In the genomic region with DNA sequence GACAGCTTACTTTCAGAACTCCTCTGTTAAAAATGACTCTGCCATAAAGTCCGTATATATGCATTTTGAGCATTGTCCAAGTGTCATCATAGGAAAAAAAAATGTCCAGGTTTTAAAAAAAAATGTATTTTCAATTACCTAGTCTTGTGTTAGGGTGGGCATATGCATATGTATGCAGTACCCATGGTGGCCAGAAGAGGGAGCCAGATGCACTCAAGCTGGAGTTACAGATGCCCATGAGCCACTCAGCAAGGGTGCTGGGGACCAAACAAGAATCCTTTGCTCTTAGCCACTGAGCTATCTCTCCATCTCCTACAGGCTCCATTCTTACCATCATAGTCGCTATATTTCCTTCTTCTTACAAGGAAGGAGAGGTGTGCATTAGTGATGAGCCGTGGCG, we compare ENCODE assay signal across 10 mouse cellular contexts.
A peak's percentile ranks its signal among the peaks of the same experiment; 100 is the strongest.
DNase-seq lines count a peak whose midpoint lies in the region; ATAC-seq and TF ChIP-seq lines count a peak whose summit lies in the region.
"Had no signal": no experiment of that assay in that cellular context is flagged by ENCODE, and none has a peak within 500 bp of the region (broad histone marks: within the 10 kb centered on the region; RNA-seq: fewer than 3 reads in every experiment).

No protein-coding gene starts in this region.

- no peak overlapping the region for H3K4me2 ChIP-seq in hindbrain, postnatal 0 days (ENCODE audit: low read depth, low read length)
- H3K4me2 ChIP-seq in hindbrain, embryonic 16.5 days (ENCODE audit: low read length): no peak overlapping the region
- H3K4me2 ChIP-seq: neural tube, embryonic 15.5 days had no signal

- ATAC-seq in hindbrain, postnatal 0 days: no peak
- ATAC-seq in hindbrain, embryonic 16.5 days: no peak
- ATAC-seq in activated CD4-positive, CD25-positive, alpha-beta regulatory T cell, adult 4 months: no peak

- no peak overlapping the region for H3K4me3 ChIP-seq in hindbrain, postnatal 0 days (ENCODE audit: low read length)
- H3K4me3 ChIP-seq in hindbrain, embryonic 16.5 days (ENCODE audit: low read length): no peak overlapping the region
- H3K4me3 ChIP-seq: neural tube, embryonic 15.5 days had no signal

- H3K27me3 ChIP-seq in hindbrain, postnatal 0 days (ENCODE audit: insufficient read depth, low read length): no peaks in the 10 kb centered on the region
- no peaks in the 10 kb centered on the region for H3K27me3 ChIP-seq in hindbrain, embryonic 16.5 days (replicated peaks; ENCODE audit: control insufficient read depth, insufficient read depth, low read length)
- H3K27me3 ChIP-seq: neural tube, embryonic 15.5 days had no signal

- no peak overlapping the region for H3K27ac ChIP-seq in hindbrain, postnatal 0 days
- H3K27ac ChIP-seq in hindbrain, embryonic 16.5 days (ENCODE audit: low read depth, low read length): no peak overlapping the region
- H3K27ac ChIP-seq: neural tube, embryonic 15.5 days had no signal

- WGBS in hindbrain, postnatal 0 days: 73% methylated on average over 4 of the region's 4 CpGs
- 80% methylated on average over 4 of the region's 4 CpGs for WGBS in hindbrain, embryonic 16.5 days

- DNase-seq in hindbrain, postnatal 0 days (ENCODE audit: low spot score): no peak
- peak; percentile 20 for DNase-seq in thymus, postnatal 14 days
- DNase-seq in thymus, postnatal 0 days (ENCODE audit: low spot score): no peak
- peak; percentile 18 for DNase-seq in c-Kit-positive CD71-positive TER-119-positive erythroid progenitor cells, embryonic 14.5 days (ENCODE audit: low spot score)
- no peak for DNase-seq in layer of hippocampus, postnatal 25 days (ENCODE audit: extremely low spot score in 1 of 2, low spot score in 1 of 2)
- DNase-seq in frontal cortex, postnatal 25 days (ENCODE audit: low spot score in 2 of 2): no peak
- DNase-seq: heart, postnatal 4 days had no signal

- H3K4me1 ChIP-seq in hindbrain, postnatal 0 days (ENCODE audit: insufficient read depth, low read length): no peaks in the 10 kb centered on the region
- H3K4me1 ChIP-seq in hindbrain, embryonic 16.5 days (ENCODE audit: control insufficient read depth, insufficient read depth, low read depth, low read length): no peaks in the 10 kb centered on the region
- H3K4me1 ChIP-seq: neural tube, embryonic 15.5 days had no signal

- TF ChIP-seq CTCF in hindbrain, postnatal 0 days (IDR thresholded peaks at IDR 0.05; ENCODE audit: low read depth): peak; percentile 61

- H3K36me3 ChIP-seq in hindbrain, postnatal 0 days (ENCODE audit: insufficient read depth, low read length): no peaks in the 10 kb centered on the region
- no peaks in the 10 kb centered on the region for H3K36me3 ChIP-seq in hindbrain, embryonic 16.5 days (ENCODE audit: control insufficient read depth, insufficient read depth, low read length)
- H3K36me3 ChIP-seq: neural tube, embryonic 15.5 days had no signal

- H3K9ac ChIP-seq in hindbrain, postnatal 0 days (replicated peaks; ENCODE audit: low read length): no peak overlapping the region
- H3K9ac ChIP-seq in hindbrain, embryonic 16.5 days (ENCODE audit: low read depth, low read length): no peak overlapping the region
- H3K9ac ChIP-seq: neural tube, embryonic 15.5 days had no signal

- no peaks in the 10 kb centered on the region for H3K9me3 ChIP-seq in hindbrain, postnatal 0 days (ENCODE audit: low read length)
- H3K9me3 ChIP-seq in hindbrain, embryonic 16.5 days (ENCODE audit: control insufficient read depth, low read length): peaks cover 3% of the 10 kb centered on the region; the same call in 1 of the 2 replicates
- H3K9me3 ChIP-seq: neural tube, embryonic 15.5 days had no signal

Comparison
In these comparisons a context has a peak if more than half of its experiments do, and no peak if none do; other contexts are left out.
1. DNase-seq: peak in thymus, postnatal 14 days (single experiment) and c-Kit-positive CD71-positive TER-119-positive erythroid progenitor cells, embryonic 14.5 days (single experiment); none in hindbrain, postnatal 0 days (single experiment), thymus, postnatal 0 days (single experiment), layer of hippocampus, postnatal 25 days (0 of 2) and frontal cortex, postnatal 25 days (0 of 2).